Mouse (Mus musculus) ES-E14 (cell line): ENCODE data around the gene Aff1.

Experiments
- CHD2 ChIP-seq: IDR thresholded peaks from 2 replicates; pipeline ENCODE4 v1.6.1; 2014; ENCODE audit warnings: mild to moderate bottlenecking, low read depth, low read length, inconsistent platforms
- HCFC1 ChIP-seq: IDR thresholded peaks from 2 replicates; pipeline ENCODE4 v1.6.1; 2012; ENCODE audit warnings: low read length, inconsistent platforms, borderline replicate concordance; ENCODE audit not compliant: insufficient read depth
- MAFK ChIP-seq: IDR thresholded peaks from 2 replicates; pipeline ENCODE4 v1.6.1; 2014; ENCODE audit warnings: mild to moderate bottlenecking, low read depth, low read length, inconsistent platforms; ENCODE audit not compliant: insufficient read depth
- ZC3H11A ChIP-seq: IDR thresholded peaks from 2 replicates; pipeline ENCODE4 v1.6.1; 2012; ENCODE audit warnings: low read depth, mild to moderate bottlenecking, inconsistent platforms, low read length, borderline replicate concordance
- ZNF384 ChIP-seq: IDR thresholded peaks from 2 replicates; pipeline ENCODE4 v1.6.1; 2012; ENCODE audit warnings: low read depth, low read length, inconsistent platforms

DNA sequence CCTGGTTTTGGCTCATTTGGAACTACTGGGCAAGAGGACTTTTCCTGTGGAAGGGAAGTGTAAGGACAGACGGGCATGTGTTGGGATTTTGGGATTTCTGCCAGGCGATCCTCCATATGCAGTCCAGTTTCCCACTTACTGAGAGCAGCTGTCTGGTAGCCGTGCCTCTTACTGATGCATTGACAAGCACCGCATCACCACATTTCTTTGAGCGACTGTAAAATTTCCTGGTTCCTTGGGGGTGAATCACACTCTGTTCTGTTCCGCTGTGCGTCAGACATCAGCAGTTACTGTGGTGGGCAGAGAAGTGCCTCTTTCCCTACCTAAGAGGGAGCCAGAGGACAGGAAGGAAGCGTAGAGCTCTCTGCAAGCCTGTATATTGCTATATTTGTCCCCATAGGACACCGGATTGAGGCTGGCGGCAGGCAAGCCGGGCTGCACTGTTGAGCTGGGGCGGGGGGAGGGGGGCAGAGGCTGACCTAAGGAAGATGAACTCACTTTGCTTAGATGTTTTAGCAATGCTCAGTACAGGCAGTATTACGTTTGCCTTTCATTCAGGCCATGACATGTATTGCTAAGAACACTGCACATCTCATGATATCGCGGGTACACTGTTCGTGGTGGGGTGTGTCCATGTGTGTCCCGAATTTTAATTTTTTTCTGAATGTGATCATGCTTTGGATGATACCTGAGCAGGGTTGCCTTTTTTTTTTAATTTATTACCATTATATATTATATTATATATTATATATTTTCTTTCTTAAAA, 162.1 kb downstream of the Aff1 start:
- no peak for TF ChIP-seq ZC3H11A
- TF ChIP-seq ZNF384, result no peak
- no peak for TF ChIP-seq HCFC1
- TF ChIP-seq MAFK, result no peak
- no peak for TF ChIP-seq CHD2
